Mouse (Mus musculus) left cerebral cortex, postnatal 36 days (tissue): ENCODE data around the gene Llgl2. TPM values are rescaled to one million over a fixed set of nuclear protein-coding genes. Genes with fewer than 3 reads are reported as not detected.

ENCODE experiments used
- DNase-seq, 2 experiments: peaks; one replicate each; pipeline ENCODE4 v3.0.0; 2021 to 2022; ENCODE audit warnings: low spot score in 2 of 2, mixed read lengths in 1 of 2
- intact Hi-C: fragments of 180-260 bp; cut with DNase I; formaldehyde crosslinking; loops from one replicate; pipeline ENCODE4 v1.15.1; 2025
- total RNA-seq, 2 experiments: library from RNA; stranded (reverse); gene quantifications; 2 replicates each; pipeline ENCODE4 v1.2.3; 2021

Gene Llgl2
- total RNA-seq, 2 experiments from 2014 or later, result 2.6 to 3.9 TPM

DNA sequence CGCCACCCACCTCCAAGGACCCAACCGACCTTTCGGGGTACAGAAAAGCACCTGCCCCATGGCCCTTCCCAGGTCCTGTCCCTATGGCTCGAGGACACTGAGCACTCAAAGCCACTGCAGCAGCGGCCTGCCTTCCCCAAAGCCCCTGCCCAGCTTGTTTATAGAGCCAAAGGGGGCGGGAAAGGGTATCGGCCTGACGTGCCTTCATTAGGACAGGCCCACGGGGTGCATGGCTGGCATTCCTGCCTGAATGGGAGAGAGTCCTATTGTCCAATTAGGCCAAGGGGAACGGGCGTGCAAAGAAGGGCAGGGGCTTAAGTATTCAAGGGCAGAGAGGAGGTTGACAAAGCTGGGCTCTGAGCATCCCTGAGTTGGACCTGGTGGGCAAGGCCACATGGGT, 15.9 kb upstream of the Llgl2 start:
- intact Hi-C loops, result no loop called here

DNA sequence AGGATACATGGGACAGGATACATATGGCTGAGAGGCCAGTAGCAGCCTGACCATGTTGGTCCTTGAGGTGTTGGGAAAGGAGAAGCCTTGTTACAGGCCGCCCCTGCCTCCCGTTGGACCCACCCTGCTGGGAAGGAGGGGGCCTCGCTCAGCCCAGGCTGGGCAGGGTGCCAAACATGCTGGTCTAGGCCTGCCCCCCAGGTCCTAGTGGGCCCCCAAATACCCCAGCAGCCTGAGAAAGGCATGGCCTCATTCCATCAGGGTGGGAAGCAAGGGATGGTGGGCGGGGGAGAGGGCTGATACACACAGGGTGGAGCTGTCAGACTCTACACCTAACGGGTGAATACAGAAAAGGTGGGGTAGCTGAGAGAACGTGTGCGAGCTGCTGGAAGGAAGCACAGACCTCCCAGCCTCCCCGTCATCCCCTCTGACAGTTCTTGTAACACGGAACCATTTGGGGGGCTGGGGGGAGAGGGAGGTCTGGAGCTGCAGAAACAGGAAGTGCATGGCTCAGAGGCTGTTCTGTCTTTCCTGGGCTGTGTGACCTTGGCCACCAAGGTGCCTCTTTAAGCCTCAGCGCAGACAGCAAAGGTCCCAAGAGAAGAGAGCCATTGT, 15.0 kb upstream of the Llgl2 start:
- no peak for DNase-seq
- intact Hi-C loops, result no loop called here

More for the DNA sequence above, 15.9 kb upstream of the Llgl2 start:
- no peak for DNase-seq

- DNase-seq, result no peak
- intact Hi-C loops, result no loop called here
Measured at GRCm38 (mm10) chr11:115809311-115809781, 14.5 kb upstream of the Llgl2 start.

DNA sequence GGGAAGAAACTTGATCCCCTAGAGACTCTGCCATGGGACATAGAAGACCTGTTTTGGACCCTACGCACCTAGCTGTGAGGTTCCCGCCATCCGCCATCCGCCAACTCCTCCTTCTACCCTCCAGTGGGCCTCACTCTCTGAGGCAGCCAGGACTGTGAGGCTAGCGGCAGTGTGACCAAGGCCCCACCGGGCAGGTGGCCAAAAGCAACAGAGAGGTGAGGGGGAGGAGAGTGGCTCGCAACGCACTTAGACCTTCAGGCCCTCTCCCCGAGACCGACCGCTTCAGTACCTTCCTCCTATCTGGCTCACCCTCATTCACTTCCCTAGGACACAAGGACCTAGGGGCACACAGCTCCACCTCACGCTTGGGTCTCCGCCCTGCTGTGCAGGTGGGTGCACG, 13.5 kb upstream of the Llgl2 start:
- no peak for DNase-seq
- intact Hi-C loops, result loop anchor here (5.0 kb wide), 2 partner anchors 43 to 163 kb away; partner anchors contain the start of gene Tmem94

- no peak for DNase-seq
- intact Hi-C loops, result loop anchor here (5.0 kb wide), 2 partner anchors 44 to 164 kb away; partner anchors contain the start of gene Tmem94
Measured at GRCm38 (mm10) chr11:115811381-115812093, 12.3 kb upstream of the Llgl2 start.

GRCm38 (mm10) chr11:115812095-115812494, 11.8 kb upstream of the Llgl2 start:
- intact Hi-C loops, result loop anchor here (5.0 kb wide), 2 partner anchors 45 to 165 kb away; partner anchors contain the start of gene Tmem94
- DNase-seq, result no peak

DNA sequence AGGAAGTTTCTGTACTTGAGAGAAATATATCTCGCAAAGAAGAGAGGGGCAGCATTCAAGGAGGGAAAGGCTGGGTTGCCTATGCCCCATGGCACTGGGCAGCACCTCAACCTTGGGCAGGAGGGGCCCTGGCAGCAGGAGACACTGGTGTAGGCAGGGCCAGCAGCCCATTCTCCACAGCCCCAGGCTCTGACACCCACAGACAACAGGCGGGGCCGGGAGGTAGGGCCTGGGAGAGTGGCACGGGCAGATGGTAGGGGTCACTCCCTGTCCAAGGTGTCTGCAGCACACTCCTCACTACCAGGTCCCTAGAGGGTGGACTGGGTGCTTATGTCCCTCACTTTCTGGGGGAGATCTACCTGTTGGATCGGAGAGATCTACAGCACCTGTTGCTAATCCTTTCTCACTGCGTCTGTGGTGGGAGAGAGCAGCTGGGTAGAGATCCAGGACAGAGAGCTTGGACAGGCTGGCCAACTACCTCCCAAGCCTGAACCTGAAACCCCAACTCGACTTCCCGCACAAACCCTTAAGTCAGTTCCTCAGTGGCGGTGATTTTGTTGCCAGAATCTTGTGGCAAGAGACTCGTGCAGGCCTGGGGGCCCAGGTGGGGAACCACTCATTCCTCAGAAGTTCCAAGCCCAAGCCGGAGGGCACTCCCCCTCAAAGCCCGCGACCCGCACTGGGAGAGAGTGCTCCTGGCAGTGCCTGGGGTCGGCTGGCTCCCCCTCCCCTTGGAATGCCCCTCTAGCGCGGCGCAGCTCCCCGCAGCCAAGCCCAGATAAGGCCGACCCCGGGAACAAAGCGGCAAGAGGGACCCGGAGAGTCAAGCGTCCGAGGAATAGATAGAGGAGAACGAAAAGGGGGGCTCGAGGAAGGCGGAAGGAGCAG, 11.1 kb upstream of the Llgl2 start:
- no peak for DNase-seq
- intact Hi-C loops, result loop anchor here (5.0 kb wide), 2 partner anchors 45 to 165 kb away; partner anchors contain the start of gene Tmem94

- intact Hi-C loops, result loop anchor here (1.0 to 5.0 kb wide), 3 partner anchors 46 to 166 kb away; partner anchors contain the start of gene Tmem94
- peak; percentile 80 to 85 for DNase-seq
Measured at GRCm38 (mm10) chr11:115813507-115814296, 10.1 kb upstream of the Llgl2 start, which contains the start of gene Caskin2. Caskin2 (minus strand) TSS chr11:115813639.

DNA sequence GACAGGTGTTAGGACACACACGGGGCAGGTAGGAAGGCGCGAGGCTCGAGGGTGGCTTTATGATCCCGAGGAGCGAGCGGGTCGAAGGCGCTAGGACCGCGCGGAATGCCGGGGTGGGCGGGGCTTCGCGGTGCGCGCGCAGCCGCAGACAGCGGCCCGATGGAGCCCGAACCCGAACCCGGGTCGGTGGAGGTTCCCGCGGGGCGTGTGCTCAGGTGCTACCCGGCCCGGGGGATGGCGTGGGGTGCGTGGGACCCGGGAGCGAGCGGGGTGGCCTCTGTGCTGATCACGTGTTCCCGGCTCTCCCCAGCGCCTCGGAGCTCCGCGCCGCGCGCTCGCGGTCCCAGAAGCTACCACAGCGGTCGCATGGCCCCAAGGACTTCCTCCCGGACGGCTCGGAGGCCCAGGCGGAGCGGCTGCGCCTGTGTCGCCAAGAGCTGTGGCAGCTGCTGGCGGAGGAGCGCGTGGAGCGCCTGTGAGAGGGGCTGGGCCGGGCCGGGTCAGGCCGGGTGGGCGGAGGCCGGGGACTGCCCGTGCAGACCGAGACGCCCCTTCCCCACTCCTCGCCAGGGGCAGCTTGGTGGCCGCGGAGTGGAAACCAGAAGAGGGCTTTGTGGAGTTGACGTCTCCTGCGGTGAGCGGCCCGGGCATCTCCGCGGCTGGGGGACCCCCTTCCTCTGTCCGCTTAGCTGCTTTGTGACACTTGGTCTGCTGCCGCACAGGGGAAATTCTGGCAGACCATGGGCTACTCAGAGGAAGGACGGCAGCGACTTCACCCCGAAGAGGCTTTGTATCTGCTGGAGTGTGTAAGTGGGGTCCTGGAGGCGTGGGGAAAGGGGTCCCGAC, 9.0 kb upstream of the Llgl2 start, which contains the start of gene Tsen54:
Gene Tsen54 (plus strand): TSS at position 120 of the 846 bp plus-strand sequence.
- peak; percentile 83 to 90 for DNase-seq
- intact Hi-C loops, result loop anchor here (1.0 to 5.0 kb wide), 3 partner anchors 48 to 168 kb away; partner anchors contain the start of gene Tmem94

DNA sequence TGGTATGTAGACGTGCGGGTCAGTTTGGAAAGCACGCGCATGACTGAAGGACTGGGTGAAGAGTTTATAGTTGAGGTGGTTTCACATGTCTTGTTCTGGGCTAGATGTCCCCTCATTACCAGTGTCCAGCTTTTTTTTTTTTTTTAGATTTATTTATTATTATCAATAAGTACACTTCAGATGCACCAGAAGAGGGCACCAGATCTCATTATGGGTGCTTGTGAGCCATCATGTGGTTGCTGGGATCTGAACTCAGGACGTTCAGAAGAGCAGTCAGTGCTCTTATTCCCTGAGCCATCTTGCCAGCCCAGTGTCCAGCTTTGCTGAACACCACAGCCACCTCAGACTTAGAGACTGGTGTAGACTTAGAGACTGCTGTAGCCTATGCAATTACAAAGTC, 6.5 kb upstream of the Llgl2 start:
- intact Hi-C loops, result no loop called here
- no peak for DNase-seq

DNA sequence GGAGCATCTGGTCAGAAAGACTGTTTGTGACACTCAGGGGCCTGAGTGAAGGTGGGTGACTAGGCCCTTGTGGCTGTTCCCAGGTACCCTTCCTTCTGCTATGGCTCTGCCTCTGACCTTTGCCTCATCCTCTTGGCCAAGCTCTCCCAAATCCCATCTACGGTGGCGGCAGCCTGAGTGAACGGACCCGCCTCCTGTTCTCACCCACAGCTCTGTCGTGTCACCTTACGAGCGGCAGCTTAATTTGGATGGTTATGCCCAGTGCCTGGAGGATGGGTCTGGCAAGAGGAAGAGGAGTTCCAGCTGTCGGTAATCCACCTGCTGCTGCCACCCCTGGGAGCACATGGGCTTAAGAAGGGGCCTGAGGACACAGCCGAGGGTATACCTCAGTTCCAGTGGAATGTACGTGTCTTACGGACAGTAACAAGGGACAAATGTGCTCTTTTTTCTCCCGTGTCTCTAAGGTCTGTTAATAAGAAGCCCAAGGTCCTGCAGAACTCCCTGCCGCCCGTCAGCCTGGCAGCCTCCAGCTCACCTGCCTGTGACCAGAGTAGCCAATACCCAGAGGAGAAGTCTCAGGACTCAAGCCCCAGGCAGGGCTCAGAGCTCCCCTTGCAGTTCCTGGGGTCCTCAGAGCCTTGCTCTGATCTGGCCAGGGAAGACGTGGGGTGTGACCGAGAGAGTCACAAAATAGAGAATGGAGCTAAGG, 3.8 kb upstream of the Llgl2 start:
- intact Hi-C loops, result no loop called here
- DNase-seq, result no peak

DNA sequence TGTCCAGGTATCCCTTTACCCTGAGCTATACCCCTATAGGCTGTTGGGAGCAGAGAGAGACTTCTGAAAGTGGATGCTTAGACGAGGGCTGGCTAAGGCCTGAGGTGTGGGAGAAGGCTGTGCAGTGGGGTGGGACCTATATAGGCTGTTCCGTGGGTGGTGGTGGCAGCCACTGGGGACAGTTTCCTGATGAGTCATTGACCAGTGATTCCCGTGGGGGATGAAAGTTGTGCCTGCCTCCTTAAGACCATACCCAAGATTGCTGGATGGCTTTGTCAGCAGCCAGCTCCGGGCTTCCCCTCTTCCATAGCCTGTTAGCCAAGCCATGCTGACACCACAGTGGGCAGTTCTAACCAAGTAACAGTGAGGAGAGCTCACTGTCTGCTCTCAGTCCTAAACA, 2.8 kb upstream of the Llgl2 start:
- no peak for DNase-seq
- intact Hi-C loops, result no loop called here

DNA sequence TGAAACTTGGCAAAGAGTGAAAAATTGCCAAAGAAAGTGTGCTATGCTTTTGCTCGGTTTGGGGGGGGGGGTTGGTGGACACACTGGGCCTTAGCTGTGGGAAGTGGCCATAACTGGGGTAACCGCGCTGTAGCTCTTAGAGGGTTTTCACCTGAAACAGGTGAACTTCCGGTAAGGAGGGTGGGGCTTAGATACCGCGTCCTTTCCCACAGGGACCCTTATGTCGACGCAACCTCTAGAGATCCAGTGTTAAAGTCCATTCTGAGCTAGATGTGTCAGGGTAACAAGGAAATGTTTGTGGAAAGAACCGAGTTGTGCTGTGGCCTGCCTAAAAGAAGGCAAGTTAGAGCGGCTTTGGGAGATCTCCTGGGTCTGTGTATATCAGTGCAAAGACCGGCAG, 964 bp downstream of the Llgl2 start:
- intact Hi-C loops, result no loop called here
- DNase-seq, result no peak

DNA sequence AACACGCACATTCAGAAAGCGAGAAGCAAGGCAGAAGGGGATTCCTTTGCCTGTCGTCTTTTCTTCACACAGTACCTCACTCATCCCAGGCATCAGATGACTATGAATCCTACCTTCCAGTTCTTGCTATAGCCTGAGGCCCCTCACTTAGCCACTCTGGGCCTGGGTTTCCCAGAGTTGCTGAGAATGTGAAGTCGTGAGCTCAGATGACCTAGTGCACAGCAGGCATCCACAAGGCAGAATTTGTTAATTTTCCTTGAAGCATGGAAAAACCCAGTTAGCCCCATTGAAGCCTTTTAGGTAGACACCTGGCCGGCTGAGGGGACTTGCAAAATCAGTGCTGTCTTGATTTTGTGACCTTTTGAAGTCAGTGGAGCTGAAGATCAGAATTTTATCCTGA, 2.6 kb downstream of the Llgl2 start:
- intact Hi-C loops, result no loop called here
- no peak for DNase-seq

DNA sequence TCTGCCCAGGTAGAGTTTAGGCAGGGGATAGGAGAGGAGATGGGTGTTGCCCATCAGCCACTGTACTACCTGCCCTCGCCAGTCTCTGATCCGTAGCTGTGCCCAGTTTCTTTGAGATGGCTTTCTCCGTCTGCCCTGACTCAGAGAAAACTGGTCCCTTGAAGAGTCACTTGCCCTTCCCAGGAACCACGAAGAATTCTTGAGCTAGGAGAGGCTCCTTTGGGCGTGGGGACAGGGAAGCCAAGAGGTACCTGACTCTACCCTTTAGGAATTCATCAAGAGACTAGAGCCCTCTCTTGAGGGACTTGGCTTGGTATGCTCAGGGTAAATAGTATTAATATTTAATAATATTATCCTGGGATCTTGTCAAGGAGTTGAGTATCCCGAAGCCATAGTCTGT, 3.8 kb downstream of the Llgl2 start:
- DNase-seq, result no peak

GRCm38 (mm10) chr11:115829036-115829435, 5.2 kb downstream of the Llgl2 start:
- intact Hi-C loops, result no loop called here

More for the DNA sequence above, 3.8 kb downstream of the Llgl2 start:
- intact Hi-C loops, result no loop called here

DNA sequence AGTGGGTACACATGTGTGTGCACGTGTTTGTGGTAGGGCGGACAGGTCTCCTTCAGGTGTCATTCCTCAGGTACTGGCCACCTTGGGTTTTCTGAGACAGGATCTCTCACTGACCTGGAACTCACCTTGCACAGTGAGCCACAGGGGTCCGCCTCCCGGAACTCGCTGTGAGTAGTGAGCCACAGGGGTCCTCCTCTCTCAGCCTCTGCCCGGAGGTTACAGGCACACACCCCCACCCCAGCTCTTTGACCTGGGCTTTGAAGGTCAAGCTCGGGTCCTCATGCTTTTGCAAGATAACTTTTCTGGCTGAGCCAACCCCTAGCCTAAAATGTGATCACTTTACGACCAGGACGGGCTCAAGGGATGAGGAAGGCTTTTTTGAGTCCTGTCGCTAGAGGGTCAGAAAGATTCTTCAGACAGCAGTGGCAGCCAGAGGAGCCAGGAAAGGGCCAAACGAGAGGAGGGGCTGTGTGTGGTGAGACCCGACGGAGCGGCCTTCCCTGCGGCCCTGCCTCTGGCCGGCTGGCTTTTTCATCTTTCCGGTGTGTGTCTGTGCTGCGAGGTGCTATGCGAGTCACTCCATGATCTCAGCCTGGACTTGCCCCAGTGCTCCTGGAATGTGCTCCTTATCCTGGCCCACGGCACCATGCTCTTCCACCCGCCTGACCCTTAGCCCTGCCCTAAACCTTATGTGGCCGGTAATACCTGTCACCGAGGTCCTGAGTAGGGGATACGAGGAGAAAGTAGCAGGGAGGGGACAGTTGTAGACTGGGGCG, 6.9 kb downstream of the Llgl2 start:
- no peak for DNase-seq
- intact Hi-C loops, result no loop called here

More at GRCm38 (mm10) chr11:115829036-115829435, 5.2 kb downstream of the Llgl2 start:
- DNase-seq, result no peak
